Mouse (Mus musculus) kidney, postnatal 10 days (tissue): ENCODE results near the gene Ribc1.

ENCODE experiments used
- DNase-seq: peaks from one replicate; pipeline ENCODE4 v3.0.0; 2021; ENCODE audit warnings: mixed read lengths

Ribc1 gene

DNA sequence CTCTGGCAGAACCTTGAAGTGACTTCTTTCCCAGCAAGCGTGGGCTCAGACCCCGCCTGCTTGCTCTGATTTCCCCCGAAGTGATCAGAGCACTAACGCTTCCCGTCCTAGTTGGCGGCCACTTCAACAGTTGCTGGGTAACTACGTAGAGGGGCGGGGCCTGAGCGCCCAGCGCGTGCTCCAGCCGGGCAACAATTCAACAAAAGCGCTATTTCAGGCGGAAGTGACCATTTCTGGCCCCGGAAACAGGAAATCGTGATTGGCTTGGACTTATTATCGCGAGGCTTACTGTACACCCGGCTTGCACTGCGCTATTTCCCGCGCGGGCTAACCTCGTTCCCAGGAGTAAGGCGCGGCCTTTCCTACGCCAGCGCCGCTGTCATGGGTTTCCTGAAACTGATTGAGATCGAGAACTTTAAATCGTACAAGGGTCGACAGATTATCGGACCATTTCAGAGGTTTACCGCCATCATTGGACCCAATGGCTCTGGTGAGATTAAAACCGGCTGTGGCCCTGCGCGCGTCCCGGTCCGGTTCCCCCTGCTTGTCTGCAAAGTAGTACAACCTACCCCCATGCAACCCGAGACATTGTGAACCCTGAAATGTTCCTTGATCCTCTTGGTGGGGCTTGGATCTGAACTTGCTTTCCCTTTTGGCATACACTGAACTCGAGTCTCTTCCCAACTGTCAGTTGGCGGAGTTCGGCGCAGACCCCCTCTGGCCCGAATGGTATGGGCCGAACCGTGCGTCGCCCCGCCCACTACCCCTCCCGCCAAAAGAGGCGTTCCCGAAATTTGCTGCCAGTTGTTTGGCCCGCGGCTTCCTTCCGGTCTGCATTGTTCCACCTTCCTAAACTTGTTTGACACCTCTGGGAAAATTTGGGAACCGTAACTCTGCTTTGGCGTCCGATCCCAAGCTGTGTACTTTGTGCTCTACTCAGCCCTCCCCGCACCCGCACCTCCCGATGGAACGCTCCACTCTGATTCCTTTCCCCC lies at the start of gene Ribc1, which contains the start of gene Smc1a:
Gene Ribc1, minus strand, starts transcription at position 145 of the 995 bp plus-strand sequence.
Gene Smc1a, plus strand, starts transcription at position 278 of the 995 bp plus-strand sequence.
- DNase-seq = peak; percentile 93

- no peak for DNase-seq
These were observed 49.6 kb upstream of the Ribc1 start for GRCm38 (mm10) chrX:152065674-152066073.

DNA sequence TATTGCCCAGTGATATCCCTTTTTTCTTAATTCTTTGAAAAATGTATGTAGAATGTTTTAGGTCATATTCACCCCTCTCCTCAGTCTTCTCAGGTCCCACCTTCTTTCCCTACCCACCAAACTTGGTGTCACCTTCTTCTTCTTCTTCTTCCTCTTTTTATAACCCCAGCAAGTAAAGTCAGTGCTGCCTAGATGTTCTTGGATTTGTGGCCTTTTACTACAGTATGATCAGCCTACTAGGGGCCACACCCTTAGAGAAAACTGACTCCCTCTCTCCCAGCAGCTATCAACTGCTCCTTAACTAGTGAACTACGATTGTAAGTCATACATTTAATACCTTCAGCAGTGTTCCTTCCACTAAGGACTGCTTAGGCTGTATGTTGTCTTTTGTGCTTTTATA lies 38.0 kb upstream of the Ribc1 start:
- DNase-seq = no peak

GRCm38 (mm10) chrX:152052546-152052945 lies 36.5 kb upstream of the Ribc1 start:
- no peak for DNase-seq

- DNase-seq = no peak
These were observed 31.1 kb upstream of the Ribc1 start for GRCm38 (mm10) chrX:152047230-152047629.

- no peak for DNase-seq
These were observed 23.8 kb upstream of the Ribc1 start for GRCm38 (mm10) chrX:152039865-152040264.

GRCm38 (mm10) chrX:152019294-152019693 lies 3.2 kb upstream of the Ribc1 start:
- DNase-seq = no peak

- no peak for DNase-seq
These were observed 1.1 kb upstream of the Ribc1 start for GRCm38 (mm10) chrX:152017186-152017585.

DNA sequence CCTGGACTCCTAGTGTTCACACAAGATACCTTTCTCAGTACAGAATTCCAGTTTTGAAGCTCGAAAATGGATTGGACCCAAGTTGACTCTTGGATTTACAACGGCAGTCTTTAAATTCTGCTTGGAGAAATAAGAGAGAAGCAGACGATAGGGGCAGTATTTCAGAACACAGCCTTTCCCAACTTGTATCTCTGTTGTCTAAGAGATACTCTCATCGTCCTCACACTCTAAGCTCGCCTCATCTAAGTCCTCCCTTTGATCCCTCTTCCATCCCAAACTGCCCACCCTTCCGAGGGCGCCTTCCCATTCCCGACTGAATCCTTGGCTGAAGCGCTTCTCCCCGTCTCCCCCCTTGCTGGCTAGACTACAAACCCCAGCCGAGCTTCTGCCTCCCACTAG lies 344 bp downstream of the Ribc1 start:
- DNase-seq = no peak

DNA sequence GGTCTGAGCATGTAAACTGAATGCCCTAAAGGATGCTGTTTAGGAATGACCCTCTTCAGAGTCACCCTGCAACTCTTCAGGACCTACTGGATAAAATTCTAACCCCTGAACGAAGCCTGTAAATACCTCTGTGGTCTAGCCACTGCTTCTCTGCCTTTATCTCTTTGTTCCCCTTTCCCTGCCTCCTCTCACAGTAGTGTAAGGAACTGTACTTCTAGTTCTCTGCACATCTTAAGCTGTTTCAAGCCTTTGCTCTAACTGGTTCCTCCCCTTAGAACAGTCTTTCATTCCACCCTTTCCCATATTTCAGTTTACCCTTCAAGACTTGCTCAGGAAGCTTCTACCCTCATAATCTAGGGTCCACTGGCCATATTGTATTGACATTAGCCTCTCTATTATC lies 8.2 kb downstream of the Ribc1 start:
- DNase-seq = no peak

- no peak for DNase-seq
These were observed 13.2 kb downstream of the Ribc1 start for GRCm38 (mm10) chrX:152002865-152003264.

GRCm38 (mm10) chrX:152001737-152002710 lies 14.1 kb downstream of the Ribc1 start, which contains the start of gene Hsd17b10:
TSS of gene Hsd17b10 (plus strand) at chrX:152001845.
- peak; percentile 91 for DNase-seq

DNA sequence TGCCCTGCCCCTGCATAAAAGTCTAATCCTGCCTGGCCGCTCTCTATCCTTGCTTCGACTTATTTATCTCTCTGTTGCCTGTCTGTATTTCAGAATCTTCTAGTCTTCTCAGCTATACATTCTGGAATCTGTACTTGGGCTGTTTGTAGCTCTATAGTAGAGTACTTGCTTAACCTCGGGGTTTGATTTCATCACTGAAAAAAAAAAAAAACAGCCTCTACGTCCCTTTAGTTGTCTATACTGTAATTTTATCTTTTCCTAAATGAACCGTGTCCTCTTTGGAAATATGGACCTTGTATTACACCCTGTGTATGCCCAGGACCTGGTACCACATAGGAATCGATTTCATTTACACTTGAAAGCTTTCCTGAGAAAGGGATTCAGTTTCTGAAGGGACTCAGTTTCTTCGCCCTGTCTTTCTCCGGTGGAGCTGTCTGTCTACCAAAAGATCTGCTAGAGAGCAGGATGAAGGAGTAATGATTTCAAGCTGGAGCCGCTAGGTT lies 14.9 kb downstream of the Ribc1 start:
- DNase-seq = no peak

DNA sequence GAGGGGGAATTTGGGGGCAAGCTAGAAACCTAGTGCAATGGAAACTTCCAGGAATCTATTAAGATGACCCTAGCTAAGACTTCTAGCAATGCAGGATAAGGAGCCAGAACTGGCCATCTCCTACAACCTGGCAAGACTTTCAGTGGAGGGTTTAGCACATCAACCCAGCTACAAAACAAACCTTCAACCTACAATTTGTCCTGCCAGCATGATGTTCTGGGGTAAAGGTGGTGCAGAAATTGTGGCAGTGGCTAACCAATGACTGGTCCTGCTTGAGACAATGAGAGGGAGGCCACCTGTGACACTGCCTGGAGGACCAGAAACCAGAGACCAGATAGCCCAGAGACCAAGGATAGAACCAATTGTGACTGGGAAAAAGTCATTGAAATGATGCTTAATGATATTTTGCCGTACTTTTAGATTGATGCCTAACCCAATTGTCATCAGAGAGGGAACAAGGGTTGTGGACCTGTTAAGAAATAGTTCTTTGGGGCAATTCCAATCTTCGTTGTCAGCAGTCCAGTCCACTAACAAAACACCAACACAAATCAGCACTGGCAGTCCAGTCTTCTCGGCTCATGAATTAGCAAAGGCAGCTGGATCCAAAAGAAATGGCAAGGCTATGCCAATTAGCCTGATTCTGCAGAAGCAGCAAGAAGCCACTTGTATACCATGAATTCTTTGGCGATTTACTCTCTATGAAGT lies 16.9 kb downstream of the Ribc1 start:
- no peak for DNase-seq
